Mouse (Mus musculus) lung, postnatal 0 days (tissue): ENCODE results near the gene Rhag.

Experiments
- CTCF ChIP-seq: IDR thresholded peaks from 2 replicates; pipeline ENCODE4 v1.5.1; 2016; ENCODE audit warnings: antibody characterized with exemption, mild to moderate bottlenecking
- EP300 ChIP-seq: IDR thresholded peaks from 2 replicates; pipeline ENCODE4 v1.6.1; 2016; ENCODE audit warnings: antibody characterized with exemption, mild to moderate bottlenecking, control low read depth

DNA sequence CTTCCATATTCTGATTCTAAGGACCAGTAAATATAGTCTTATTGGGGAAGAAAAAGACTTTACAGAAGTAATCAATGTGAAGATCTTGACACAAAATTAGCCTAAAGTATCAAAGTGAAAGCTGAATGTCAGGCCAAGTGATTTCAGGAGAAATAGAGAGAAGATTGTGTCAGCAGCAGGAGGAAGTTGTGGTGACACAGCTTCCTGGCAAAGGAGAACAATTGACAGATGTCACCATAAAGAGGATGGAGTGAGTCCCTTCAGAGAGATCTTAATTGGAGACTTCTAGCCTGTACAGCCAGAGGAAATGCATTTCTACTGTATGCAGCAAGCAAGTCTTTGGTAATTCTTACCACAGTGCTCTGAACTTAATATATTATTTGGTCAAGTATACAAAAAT, 21.0 kb upstream of the Rhag start:
- TF ChIP-seq CTCF (no peak), EP300 (no peak)
